12 mouse cellular contexts compared by ENCODE assay signal in genomic region chr19:44292083-44292482, GRCm38 (mm10). TPM values are rescaled to one million over a fixed set of nuclear protein-coding genes. Genes with fewer than 3 reads are reported as not detected.
DNase-seq lines count a peak whose midpoint lies in the region; ATAC-seq and TF ChIP-seq lines count a peak whose summit lies in the region.
"Had no signal": no experiment of that assay in that cellular context is flagged by ENCODE, and none has a peak within 500 bp of the region (broad histone marks: within the 10 kb centered on the region; RNA-seq: fewer than 3 reads in every experiment).

No protein-coding gene starts in this region.

- H3K36me3 ChIP-seq in heart, embryonic 14.5 days (ENCODE audit: control insufficient read depth, insufficient read depth, low read length): peaks cover 22% of the 10 kb centered on the region
- H3K36me3 ChIP-seq in heart, adult 2 months (ENCODE audit: control insufficient read depth, insufficient read depth, low read length): no peaks in the 10 kb centered on the region
- H3K36me3 ChIP-seq in embryonic facial prominence, embryonic 10.5 days (replicated peaks): peaks cover 23% of the 10 kb centered on the region
- H3K36me3 ChIP-seq in hindbrain, embryonic 14.5 days (replicated peaks; ENCODE audit: control insufficient read depth, insufficient read depth): peaks cover 12% of the 10 kb centered on the region
- peaks cover 17% of the 10 kb centered on the region for H3K36me3 ChIP-seq in midbrain, embryonic 11.5 days (ENCODE audit: control insufficient read depth, insufficient read depth, low read length)

- H3K4me2 ChIP-seq in heart, embryonic 14.5 days (ENCODE audit: low read length): peak overlapping the region; percentile 93; the same call in 1 of the 2 replicates
- peak overlapping the region; percentile 99; the same call in 1 of the 2 replicates for H3K4me2 ChIP-seq in hindbrain, embryonic 14.5 days (replicated peaks)
- no peak overlapping the region for H3K4me2 ChIP-seq in midbrain, embryonic 11.5 days

- H3K9me3 ChIP-seq in heart, embryonic 14.5 days (ENCODE audit: control insufficient read depth, low read length): no peaks in the 10 kb centered on the region
- H3K9me3 ChIP-seq in embryonic facial prominence, embryonic 10.5 days: no peaks in the 10 kb centered on the region
- no peaks in the 10 kb centered on the region for H3K9me3 ChIP-seq in hindbrain, embryonic 14.5 days (ENCODE audit: control insufficient read depth, low read length)
- H3K9me3 ChIP-seq in midbrain, embryonic 11.5 days (ENCODE audit: control insufficient read depth, low read length): no peaks in the 10 kb centered on the region

- 95% methylated on average over 2 of the region's 2 CpGs for WGBS in heart, embryonic 14.5 days
- 92% methylated on average over 2 of the region's 2 CpGs for WGBS in heart, adult 2 months
- WGBS in embryonic facial prominence, embryonic 10.5 days: 84% methylated on average over 2 of the region's 2 CpGs
- WGBS in hindbrain, embryonic 14.5 days: 81% methylated on average over 2 of the region's 2 CpGs
- 81% methylated on average over 2 of the region's 2 CpGs for WGBS in midbrain, embryonic 11.5 days

- TF ChIP-seq POLR2A in heart, adult 2 months (IDR thresholded peaks at IDR 0.05; ENCODE audit: insufficient read depth, low read depth, low read length): no peak

- intact Hi-C loops in heart, adult 2 months (cut with DNase I): no loop called here

- no peak for TF ChIP-seq CTCF in heart, adult 2 months (IDR thresholded peaks at IDR 0.05)

- no peak overlapping the region for H3K4me3 ChIP-seq in heart, embryonic 14.5 days (ENCODE audit: control insufficient read depth in 1 of 2, insufficient read depth in 1 of 2, low read depth in 1 of 2, low read length in 2 of 2)
- H3K4me3 ChIP-seq in heart, adult 2 months: no peak overlapping the region
- H3K4me3 ChIP-seq in embryonic facial prominence, embryonic 10.5 days: peak overlapping the region; percentile 95; the same call in 1 of the 2 replicates
- H3K4me3 ChIP-seq in hindbrain, embryonic 14.5 days (replicated peaks; ENCODE audit: low read length): no peak overlapping the region
- no peak overlapping the region for H3K4me3 ChIP-seq in midbrain, embryonic 11.5 days (ENCODE audit: low read depth, low read length)

- H3K9ac ChIP-seq in heart, embryonic 14.5 days (ENCODE audit: low read length): peak overlapping the region; percentile 85; the same call in 1 of the 2 replicates
- no peak overlapping the region for H3K9ac ChIP-seq in heart, adult 2 months (ENCODE audit: low read depth, low read length)
- no peak overlapping the region for H3K9ac ChIP-seq in hindbrain, embryonic 14.5 days
- no peak overlapping the region for H3K9ac ChIP-seq in midbrain, embryonic 11.5 days (ENCODE audit: low read length)

- H3K27me3 ChIP-seq in heart, embryonic 14.5 days (ENCODE audit: control insufficient read depth, insufficient read depth, low read length): no peaks in the 10 kb centered on the region
- H3K27me3 ChIP-seq in heart, adult 2 months (ENCODE audit: control insufficient read depth, insufficient read depth, low read length): no peaks in the 10 kb centered on the region
- H3K27me3 ChIP-seq in embryonic facial prominence, embryonic 10.5 days (replicated peaks; ENCODE audit: low read depth, poor library complexity, severe bottlenecking): no peaks in the 10 kb centered on the region
- H3K27me3 ChIP-seq in hindbrain, embryonic 14.5 days (ENCODE audit: control insufficient read depth, insufficient read depth, low read length): no peaks in the 10 kb centered on the region
- H3K27me3 ChIP-seq in midbrain, embryonic 11.5 days (ENCODE audit: control insufficient read depth, insufficient read depth, low read length): no peaks in the 10 kb centered on the region

- no peak for DNase-seq in heart, adult 2 months
- no peak for DNase-seq in embryonic facial prominence, embryonic 10.5 days (ENCODE audit: low spot score)
- no peak for DNase-seq in hindbrain, embryonic 14.5 days (ENCODE audit: low spot score)
- no peak for DNase-seq in midbrain, embryonic 11.5 days (ENCODE audit: low spot score, missing footprints)
- DNase-seq in gastrocnemius, adult 18-20 months (ENCODE audit: low spot score): no peak
- no peak for DNase-seq in gastrocnemius, postnatal 25 days
- DNase-seq in spleen, postnatal 14 days (ENCODE audit: low spot score in 2 of 2): no peak
- DNase-seq: adrenal gland, postnatal 14 days; embryo, embryonic 11 days; lung, postnatal 10 days; retina, postnatal 1 day had no signal

- peaks cover 27 to 47% of the 10 kb centered on the region in 2 experiments for H3K4me1 ChIP-seq in heart, embryonic 14.5 days (ENCODE audit: control insufficient read depth in 2 of 2, insufficient read depth in 2 of 2, low read length in 2 of 2)
- H3K4me1 ChIP-seq in heart, adult 2 months (ENCODE audit: control insufficient read depth, insufficient read depth, low read length): peaks cover under 1% of the 10 kb centered on the region
- H3K4me1 ChIP-seq in embryonic facial prominence, embryonic 10.5 days: peaks cover 59% of the 10 kb centered on the region
- peaks cover 26% of the 10 kb centered on the region for H3K4me1 ChIP-seq in hindbrain, embryonic 14.5 days (replicated peaks; ENCODE audit: control insufficient read depth, insufficient read depth, low read length)
- peaks cover 25% of the 10 kb centered on the region for H3K4me1 ChIP-seq in midbrain, embryonic 11.5 days (ENCODE audit: control insufficient read depth, insufficient read depth, low read length)

- no peak for TF ChIP-seq EP300 in heart, adult 2 months (IDR thresholded peaks at IDR 0.05; ENCODE audit: insufficient read depth, low read depth, low read length)

- peak overlapping the region in 1 of 2 experiments; percentile 91; a peak in 3 of 4 replicates for H3K27ac ChIP-seq in heart, embryonic 14.5 days (replicated peaks in 1 of 2; ENCODE audit: control insufficient read depth in 1 of 2, insufficient read depth in 1 of 2, low read depth in 2 of 2, low read length in 2 of 2)
- no peak overlapping the region for H3K27ac ChIP-seq in heart, adult 2 months
- peak overlapping the region; percentile 99 for H3K27ac ChIP-seq in embryonic facial prominence, embryonic 10.5 days (replicated peaks)
- peak overlapping the region; percentile 97 for H3K27ac ChIP-seq in hindbrain, embryonic 14.5 days
- H3K27ac ChIP-seq in midbrain, embryonic 11.5 days (ENCODE audit: low read depth, low read length): peak overlapping the region; percentile 95

- ATAC-seq in heart, embryonic 14.5 days (ENCODE audit: insufficient number of reproducible peaks, insufficient read depth, low FRiP score, low read depth): no peak
- no peak for ATAC-seq in hindbrain, embryonic 14.5 days (ENCODE audit: low FRiP score)
- ATAC-seq in midbrain, embryonic 11.5 days (ENCODE audit: low FRiP score): no peak

- no peaks in the 10 kb centered on the region for H3K79me2 ChIP-seq in heart, adult 2 months (replicated peaks; ENCODE audit: control insufficient read depth, insufficient read depth, low read length)

RNA-seq across cellular contexts. Expression of gene Scd2, which starts 1.4 kb away (rescaled TPM):
- polyA plus RNA-seq in heart, embryonic 14.5 days (2014; fragmentation: Nextera tagmentation; extraction: Ambion mirVana): 139 and 146 TPM in 2 replicates
- total RNA-seq in heart, adult 2 months (2021): 10 to 100 TPM in 1 of 2 experiments, 1 to 10 TPM in 1; 9.2 to 12.2 TPM
- polyA plus RNA-seq in heart, adult 2 months (2012; rRNA removed): 21.2 and 31.1 TPM in 2 replicates
- polyA plus RNA-seq in embryonic facial prominence, embryonic 10.5 days (2016; fragmentation: Nextera tagmentation; extraction: Ambion mirVana): 324 and 353 TPM in 2 replicates
- polyA plus RNA-seq in hindbrain, embryonic 14.5 days (2014; fragmentation: Nextera tagmentation; extraction: Ambion mirVana): 323 and 381 TPM in 2 replicates
- polyA plus RNA-seq in midbrain, embryonic 11.5 days (2014; fragmentation: Nextera tagmentation; extraction: Ambion mirVana): 353 and 358 TPM in 2 replicates
- 1 to 10 TPM; 5.5 to 8.3 TPM for total RNA-seq in gastrocnemius, adult 18-20 months (2021)
- total RNA-seq in gastrocnemius, postnatal 25 days (2021): 10 to 100 TPM; 11.8 to 12.5 TPM

RNA-seq across cellular contexts. Expression of gene Scd4, which starts 40.8 kb away (rescaled TPM):
- 2.1 and 2.9 TPM in 2 replicates for polyA plus RNA-seq in heart, embryonic 14.5 days (2014; fragmentation: Nextera tagmentation; extraction: Ambion mirVana)
- 1 to 10 TPM; 4.6 to 6.0 TPM for total RNA-seq in heart, adult 2 months (2021)
- polyA plus RNA-seq in heart, adult 2 months (2012; rRNA removed): 9.0 and 12.6 TPM in 2 replicates
- 0.05 and 0.10 TPM in 2 replicates for polyA plus RNA-seq in embryonic facial prominence, embryonic 10.5 days (2016; fragmentation: Nextera tagmentation; extraction: Ambion mirVana)
- polyA plus RNA-seq in hindbrain, embryonic 14.5 days (2014; fragmentation: Nextera tagmentation; extraction: Ambion mirVana): 0.25 and 0.30 TPM in 2 replicates
- 0.06 TPM in 1 of 2 replicates, not detected in the other for polyA plus RNA-seq in midbrain, embryonic 11.5 days (2014; fragmentation: Nextera tagmentation; extraction: Ambion mirVana)
- total RNA-seq in gastrocnemius, adult 18-20 months (2021): under 1 TPM in 1 of 2 experiments, not detected in 1; 0.14 TPM
- total RNA-seq in gastrocnemius, postnatal 25 days (2021): under 1 TPM; 0.15 to 0.16 TPM
